Mouse (Mus musculus): ENCODE measurements around the gene Tenm4. TPM values are rescaled to one million over a fixed set of nuclear protein-coding genes. Genes with fewer than 3 reads are reported as not detected.

Gene Tenm4
- polyA plus RNA-seq, 1 experiment = 0.79 TPM

- Histone ChIP-seq H3K36me3 (ENCODE audit: control insufficient read depth, insufficient read depth, low read length) (no peaks in the 10 kb centered on the region), H3K27ac (ENCODE audit: insufficient read depth, low read depth, low read length) (no peak overlapping the region), H3K4me3 (ENCODE audit: low read depth, low read length) (no peak overlapping the region), H3K4me1 (ENCODE audit: control insufficient read depth, insufficient read depth, insufficient read length, low read length) (no peaks in the 10 kb centered on the region), H3K27me3 (ENCODE audit: control insufficient read depth, insufficient read depth, low read length) (no peaks in the 10 kb centered on the region)
- 71% methylated on average over 13 of the region's 13 CpGs for WGBS
- no peak for TF ChIP-seq POLR2A (IDR thresholded peaks at IDR 0.05; ENCODE audit: low read depth, low read length)
- TF ChIP-seq CTCF (IDR thresholded peaks at IDR 0.05; ENCODE audit: extremely low read depth, insufficient read length, insufficient replicate concordance, low read depth, low read length) = no peak
Measured at GRCm38 (mm10) chr7:96417251-96418004, 246.4 kb downstream of the Tenm4 start.

GRCm38 (mm10) chr7:96418146-96418545 lies 247.1 kb downstream of the Tenm4 start:
- Histone ChIP-seq H3K4me3 (ENCODE audit: low read depth, low read length) (no peak overlapping the region), H3K36me3 (ENCODE audit: control insufficient read depth, insufficient read depth, low read length) (no peaks in the 10 kb centered on the region), H3K4me1 (ENCODE audit: control insufficient read depth, insufficient read depth, insufficient read length, low read length) (no peaks in the 10 kb centered on the region), H3K27ac (ENCODE audit: insufficient read depth, low read depth, low read length) (no peak overlapping the region), H3K27me3 (ENCODE audit: control insufficient read depth, insufficient read depth, low read length) (no peaks in the 10 kb centered on the region)
- WGBS = 66% methylated on average over 3 of the region's 3 CpGs
- TF ChIP-seq CTCF (IDR thresholded peaks at IDR 0.05; ENCODE audit: extremely low read depth, insufficient read length, insufficient replicate concordance, low read depth, low read length) (no peak), POLR2A (IDR thresholded peaks at IDR 0.05; ENCODE audit: low read depth, low read length) (no peak)

- WGBS = 71% methylated on average over 3 of the region's 3 CpGs
- H3K27me3 ChIP-seq (ENCODE audit: control insufficient read depth, insufficient read depth, low read length) = no peaks in the 10 kb centered on the region
- no peaks in the 10 kb centered on the region for H3K4me1 ChIP-seq (ENCODE audit: control insufficient read depth, insufficient read depth, insufficient read length, low read length)
- H3K36me3 ChIP-seq (ENCODE audit: control insufficient read depth, insufficient read depth, low read length) = no peaks in the 10 kb centered on the region
- no peak overlapping the region for H3K27ac ChIP-seq (ENCODE audit: insufficient read depth, low read depth, low read length)
- TF ChIP-seq CTCF (IDR thresholded peaks at IDR 0.05; ENCODE audit: extremely low read depth, insufficient read length, insufficient replicate concordance, low read depth, low read length) (no peak), POLR2A (IDR thresholded peaks at IDR 0.05; ENCODE audit: low read depth, low read length) (no peak)
- no peak overlapping the region for H3K4me3 ChIP-seq (ENCODE audit: low read depth, low read length)
Measured at GRCm38 (mm10) chr7:96420045-96420444, 249.0 kb downstream of the Tenm4 start.

GRCm38 (mm10) chr7:96420926-96421605 lies 250.0 kb downstream of the Tenm4 start:
- Histone ChIP-seq H3K27me3 (ENCODE audit: control insufficient read depth, insufficient read depth, low read length) (no peaks in the 10 kb centered on the region), H3K27ac (ENCODE audit: insufficient read depth, low read depth, low read length) (no peak overlapping the region), H3K4me1 (ENCODE audit: control insufficient read depth, insufficient read depth, insufficient read length, low read length) (no peaks in the 10 kb centered on the region), H3K4me3 (ENCODE audit: low read depth, low read length) (no peak overlapping the region), H3K36me3 (ENCODE audit: control insufficient read depth, insufficient read depth, low read length) (no peaks in the 10 kb centered on the region)
- WGBS = 62% methylated on average over 9 of the region's 9 CpGs
- TF ChIP-seq POLR2A (IDR thresholded peaks at IDR 0.05; ENCODE audit: low read depth, low read length) (no peak), CTCF (IDR thresholded peaks at IDR 0.05; ENCODE audit: extremely low read depth, insufficient read length, insufficient replicate concordance, low read depth, low read length) (no peak)

- no peak overlapping the region for H3K4me3 ChIP-seq (ENCODE audit: low read depth, low read length)
- H3K27me3 ChIP-seq (ENCODE audit: control insufficient read depth, insufficient read depth, low read length) = no peaks in the 10 kb centered on the region
- TF ChIP-seq POLR2A (IDR thresholded peaks at IDR 0.05; ENCODE audit: low read depth, low read length) (no peak), CTCF (IDR thresholded peaks at IDR 0.05; ENCODE audit: extremely low read depth, insufficient read length, insufficient replicate concordance, low read depth, low read length) (no peak)
- WGBS = 80% methylated on average over 8 of the region's 8 CpGs
- no peaks in the 10 kb centered on the region for H3K4me1 ChIP-seq (ENCODE audit: control insufficient read depth, insufficient read depth, insufficient read length, low read length)
- H3K36me3 ChIP-seq (ENCODE audit: control insufficient read depth, insufficient read depth, low read length) = no peaks in the 10 kb centered on the region
- no peak overlapping the region for H3K27ac ChIP-seq (ENCODE audit: insufficient read depth, low read depth, low read length)
Measured at GRCm38 (mm10) chr7:96426954-96427353, 255.9 kb downstream of the Tenm4 start.

GRCm38 (mm10) chr7:96433307-96433706 lies 262.3 kb downstream of the Tenm4 start:
- no peak overlapping the region for H3K4me3 ChIP-seq (ENCODE audit: low read depth, low read length)
- no peak overlapping the region for H3K27ac ChIP-seq (ENCODE audit: insufficient read depth, low read depth, low read length)
- no peaks in the 10 kb centered on the region for H3K4me1 ChIP-seq (ENCODE audit: control insufficient read depth, insufficient read depth, insufficient read length, low read length)
- 82% methylated on average over 2 of the region's 2 CpGs for WGBS
- no peaks in the 10 kb centered on the region for H3K27me3 ChIP-seq (ENCODE audit: control insufficient read depth, insufficient read depth, low read length)
- TF ChIP-seq POLR2A (IDR thresholded peaks at IDR 0.05; ENCODE audit: low read depth, low read length) = no peak
- no peak for TF ChIP-seq CTCF (IDR thresholded peaks at IDR 0.05; ENCODE audit: extremely low read depth, insufficient read length, insufficient replicate concordance, low read depth, low read length)
- H3K36me3 ChIP-seq (ENCODE audit: control insufficient read depth, insufficient read depth, low read length) = no peaks in the 10 kb centered on the region

- Histone ChIP-seq H3K27me3 (ENCODE audit: control insufficient read depth, insufficient read depth, low read length) (no peaks in the 10 kb centered on the region), H3K36me3 (ENCODE audit: control insufficient read depth, insufficient read depth, low read length) (no peaks in the 10 kb centered on the region), H3K4me3 (ENCODE audit: low read depth, low read length) (no peak overlapping the region), H3K27ac (ENCODE audit: insufficient read depth, low read depth, low read length) (no peak overlapping the region), H3K4me1 (ENCODE audit: control insufficient read depth, insufficient read depth, insufficient read length, low read length) (no peaks in the 10 kb centered on the region)
- TF ChIP-seq POLR2A (IDR thresholded peaks at IDR 0.05; ENCODE audit: low read depth, low read length) = no peak
- no peak for TF ChIP-seq CTCF (IDR thresholded peaks at IDR 0.05; ENCODE audit: extremely low read depth, insufficient read length, insufficient replicate concordance, low read depth, low read length)
- 75% methylated on average over 6 of the region's 6 CpGs for WGBS
Measured at GRCm38 (mm10) chr7:96438392-96438791, 267.3 kb downstream of the Tenm4 start.
